Mouse (Mus musculus) gastrocnemius, postnatal 25 days (tissue): Measurements from ENCODE around the gene Tnf. TPM values are rescaled to one million over a fixed set of nuclear protein-coding genes. Genes with fewer than 3 reads are reported as not detected.
A peak's percentile ranks its signal among the peaks of the same experiment; 100 is the strongest.

Source experiments
- DNase-seq: peaks from one replicate; pipeline ENCODE4 v3.0.0; 2022
- total RNA-seq, 2 experiments: library from RNA; stranded (reverse); gene quantifications; 1 replicate in 1 of 2; 2 replicates in 1 of 2; pipeline ENCODE4 v1.2.3; 2021

Tnf gene
- total RNA-seq, 2 experiments from 2014 or later: 0.18 TPM; not detected in 1

GRCm38 (mm10) chr17:35172445-35173234, 29.2 kb downstream of the Tnf start:
- no peak for DNase-seq

GRCm38 (mm10) chr17:35168541-35169207, 33.1 kb downstream of the Tnf start:
- DNase-seq: no peak

- no peak for DNase-seq
These were observed 34.0 kb downstream of the Tnf start for GRCm38 (mm10) chr17:35167794-35168193.

- DNase-seq: no peak
These were observed 35.3 kb downstream of the Tnf start for GRCm38 (mm10) chr17:35166352-35167035.

- no peak for DNase-seq
These were observed 36.2 kb downstream of the Tnf start for GRCm38 (mm10) chr17:35165451-35166155.

- peak; percentile 98 for DNase-seq
These were observed 37.0 kb downstream of the Tnf start, which contains the start of gene Prrc2a for GRCm38 (mm10) chr17:35164568-35165450. Gene Prrc2a (minus strand): TSS chr17:35164897.

- DNase-seq: no peak
These were observed 37.6 kb downstream of the Tnf start for GRCm38 (mm10) chr17:35164218-35164567.

- DNase-seq: no peak
These were observed 38.3 kb downstream of the Tnf start for GRCm38 (mm10) chr17:35163326-35164081.

GRCm38 (mm10) chr17:35162730-35163129, 39.1 kb downstream of the Tnf start:
- no peak for DNase-seq

- no peak for DNase-seq
These were observed 39.7 kb downstream of the Tnf start for GRCm38 (mm10) chr17:35162121-35162520.

GRCm38 (mm10) chr17:35161421-35161820, 40.4 kb downstream of the Tnf start:
- no peak for DNase-seq

GRCm38 (mm10) chr17:35159638-35160037, 42.2 kb downstream of the Tnf start:
- no peak for DNase-seq

GRCm38 (mm10) chr17:35158850-35159593, 42.8 kb downstream of the Tnf start:
- DNase-seq: no peak

- DNase-seq: no peak
These were observed 44.1 kb downstream of the Tnf start for GRCm38 (mm10) chr17:35157661-35158175.

GRCm38 (mm10) chr17:35157254-35157653, 44.6 kb downstream of the Tnf start:
- DNase-seq: no peak

- no peak for DNase-seq
These were observed 45.2 kb downstream of the Tnf start for GRCm38 (mm10) chr17:35156461-35157200.

- no peak for DNase-seq
These were observed 46.4 kb downstream of the Tnf start for GRCm38 (mm10) chr17:35155451-35155850.

- DNase-seq: no peak
These were observed 47.2 kb downstream of the Tnf start for GRCm38 (mm10) chr17:35154616-35155015.

- DNase-seq: no peak
These were observed 47.9 kb downstream of the Tnf start for GRCm38 (mm10) chr17:35153931-35154330.
